Mouse (Mus musculus): ENCODE results near the gene Lmx1b. TPM values are rescaled to one million over a fixed set of nuclear protein-coding genes. Genes with fewer than 3 reads are reported as not detected.

The Lmx1b gene
- polyA plus RNA-seq, 1 experiment from 2014 or later: 0.03 TPM

DNA sequence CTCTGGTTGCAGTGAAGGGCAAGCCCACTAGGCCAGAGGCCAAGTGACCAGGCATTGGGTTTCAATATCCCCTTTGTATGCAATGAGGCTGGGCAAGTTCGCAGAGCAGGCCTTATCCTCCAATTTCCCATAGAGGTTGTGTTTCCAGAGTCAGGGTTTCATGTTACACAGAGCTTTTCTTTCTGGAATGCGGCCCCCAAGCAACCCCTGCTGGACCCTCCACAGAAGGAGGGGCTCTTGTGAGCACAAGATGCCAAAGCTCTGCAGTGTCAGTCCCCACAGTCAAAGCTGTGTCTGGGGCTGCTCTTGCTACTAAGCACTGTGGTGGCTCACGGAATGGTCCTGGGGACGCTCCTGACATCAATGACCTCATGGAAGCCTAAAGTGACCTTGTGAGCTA, 8.6 kb upstream of the Lmx1b start:
- Histone ChIP-seq H3K27ac (ENCODE audit: low read depth, low read length) (no peak overlapping the region), H3K9ac (ENCODE audit: low read depth, low read length) (no peak overlapping the region), H3K27me3 (ENCODE audit: control insufficient read depth, insufficient read depth, low read length) (peaks cover 45% of the 10 kb centered on the region), H3K4me3 (ENCODE audit: low read depth, low read length) (no peak overlapping the region), H3K4me1 (ENCODE audit: control insufficient read depth, insufficient read depth, low read length) (peaks cover 7% of the 10 kb centered on the region; the same call in 1 of the 2 replicates), H3K9me3 (replicated peaks; ENCODE audit: control insufficient read depth, low read length) (no peaks in the 10 kb centered on the region), H3K36me3 (ENCODE audit: control insufficient read depth, insufficient read depth, low read length) (no peaks in the 10 kb centered on the region), H3K4me2 (no peak overlapping the region)
- no peak for ATAC-seq (replicated peaks; ENCODE audit: insufficient number of reproducible peaks, low FRiP score, low TSS enrichment)
- WGBS (ENCODE audit: insufficient replicate concordance): 18% methylated on average over 4 of the region's 4 CpGs

DNA sequence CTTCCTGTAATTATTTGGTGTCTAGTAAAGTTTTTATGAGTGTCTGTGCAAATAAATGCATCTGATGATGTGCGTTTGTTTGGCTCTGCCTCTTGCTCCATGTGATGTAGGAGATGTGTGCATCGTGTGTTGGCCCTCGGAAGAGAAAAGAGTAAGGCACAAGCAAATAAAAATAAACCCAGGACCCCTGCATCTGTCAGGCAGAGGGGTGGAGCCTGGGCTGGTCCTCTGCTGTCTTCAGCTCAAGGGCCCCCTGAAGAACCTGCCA, 5.9 kb upstream of the Lmx1b start:
- no peak overlapping the region for H3K4me2 ChIP-seq
- H3K27me3 ChIP-seq (ENCODE audit: control insufficient read depth, insufficient read depth, low read length): peaks cover 70% of the 10 kb centered on the region
- no peak overlapping the region for H3K27ac ChIP-seq (ENCODE audit: low read depth, low read length)
- ATAC-seq (replicated peaks; ENCODE audit: insufficient number of reproducible peaks, low FRiP score, low TSS enrichment): no peak
- H3K9ac ChIP-seq (ENCODE audit: low read depth, low read length): no peak overlapping the region
- no peaks in the 10 kb centered on the region for H3K36me3 ChIP-seq (ENCODE audit: control insufficient read depth, insufficient read depth, low read length)
- peaks cover 16% of the 10 kb centered on the region for H3K4me1 ChIP-seq (ENCODE audit: control insufficient read depth, insufficient read depth, low read length)
- WGBS (ENCODE audit: insufficient replicate concordance): 4% methylated on average over 3 of the region's 3 CpGs
- no peak overlapping the region for H3K4me3 ChIP-seq (ENCODE audit: low read depth, low read length)
- H3K9me3 ChIP-seq (replicated peaks; ENCODE audit: control insufficient read depth, low read length): no peaks in the 10 kb centered on the region

DNA sequence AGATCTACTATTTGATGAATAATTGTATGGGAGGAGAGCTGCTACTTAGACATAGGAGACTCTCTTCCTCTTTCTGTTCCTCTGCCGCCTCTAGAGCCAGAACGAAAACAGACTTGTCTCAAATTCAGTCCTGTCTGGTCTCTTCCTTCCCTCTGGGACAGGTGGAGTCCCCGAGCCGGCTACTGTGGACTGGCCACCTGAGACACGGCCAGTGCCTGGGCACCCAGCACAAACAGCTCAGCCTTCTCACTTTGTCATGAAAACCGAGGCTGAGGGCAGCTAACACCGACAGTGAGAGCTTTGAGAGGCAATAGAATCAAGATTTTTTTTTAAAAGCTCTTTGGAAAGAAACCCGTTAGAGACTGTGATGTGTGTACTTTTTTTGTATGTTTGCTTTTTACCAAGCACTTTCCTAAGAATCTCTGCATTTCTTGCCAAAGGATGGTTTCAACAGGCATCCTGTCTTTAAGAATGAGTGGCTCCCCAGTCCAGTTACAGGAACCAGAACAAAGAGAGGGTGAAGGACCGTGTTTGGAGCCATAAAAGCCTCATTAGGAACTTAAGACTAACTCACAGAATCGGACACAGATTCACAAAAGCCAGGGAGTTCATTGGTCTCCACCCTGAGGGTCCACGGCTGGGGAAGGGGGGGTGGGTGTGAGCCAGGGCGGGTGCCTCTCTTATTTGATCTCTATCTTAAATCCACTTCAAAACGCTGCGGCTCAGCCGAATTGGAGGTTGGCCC, 5.4 kb upstream of the Lmx1b start:
- Histone ChIP-seq H3K9ac (ENCODE audit: low read depth, low read length) (no peak overlapping the region), H3K4me1 (ENCODE audit: control insufficient read depth, insufficient read depth, low read length) (peaks cover 16% of the 10 kb centered on the region), H3K4me3 (ENCODE audit: low read depth, low read length) (no peak overlapping the region)

DNA sequence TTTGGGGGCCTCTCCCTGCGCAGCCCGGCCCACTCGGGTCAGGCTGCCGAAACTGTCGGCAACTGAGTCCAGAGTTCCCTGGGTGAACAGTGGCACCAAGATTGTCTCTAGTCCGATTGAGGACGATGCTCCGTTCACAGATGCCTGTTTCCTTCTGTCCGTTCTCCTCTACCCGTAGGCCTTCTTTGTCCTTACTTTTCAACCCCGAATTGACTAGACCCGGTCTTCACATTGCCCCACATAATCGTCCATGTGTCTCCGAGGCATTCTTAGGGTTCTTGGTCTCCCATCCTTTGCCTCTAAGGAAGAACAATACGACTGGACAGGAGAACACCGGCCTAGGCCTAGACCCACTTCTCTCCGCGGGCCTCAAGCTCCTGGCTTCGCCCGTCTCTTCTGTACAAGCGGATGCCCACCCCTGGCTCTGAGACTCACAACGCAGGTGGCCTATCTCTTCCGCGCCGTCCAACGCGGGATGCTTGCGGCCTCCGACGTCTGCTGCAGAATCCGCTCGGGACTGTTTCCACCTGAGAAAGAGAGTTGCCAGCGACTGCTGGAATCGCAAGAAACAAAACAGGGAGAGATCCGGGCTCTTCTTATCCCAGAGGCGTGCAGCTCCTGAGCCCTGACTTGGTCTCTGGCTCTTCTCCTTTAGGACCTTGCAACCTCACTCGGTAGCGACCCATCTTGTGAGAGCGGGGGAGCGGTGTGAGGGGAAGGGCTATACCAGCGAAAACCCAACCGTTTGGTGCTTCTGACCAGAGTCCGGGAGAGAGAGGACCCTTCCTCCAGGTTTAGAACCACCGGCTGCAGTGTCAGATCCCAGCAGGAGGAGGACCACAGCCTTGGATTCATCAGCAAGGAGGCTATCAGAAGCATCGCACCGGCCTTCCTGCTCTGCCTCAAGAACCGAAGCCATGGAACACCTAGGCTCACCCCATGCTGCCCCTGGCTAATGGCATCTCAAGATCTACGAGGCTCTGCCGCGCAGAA, 3.7 kb upstream of the Lmx1b start:
- no peak overlapping the region for H3K9ac ChIP-seq (ENCODE audit: low read depth, low read length)
- ATAC-seq (replicated peaks; ENCODE audit: insufficient number of reproducible peaks, low FRiP score, low TSS enrichment): no peak
- H3K4me3 ChIP-seq (ENCODE audit: low read depth, low read length): no peak overlapping the region
- H3K4me2 ChIP-seq: no peak overlapping the region; the same call in 1 of the 2 replicates
- no peaks in the 10 kb centered on the region for H3K9me3 ChIP-seq (replicated peaks; ENCODE audit: control insufficient read depth, low read length)
- peaks cover 13% of the 10 kb centered on the region for H3K4me1 ChIP-seq (ENCODE audit: control insufficient read depth, insufficient read depth, low read length)
- peaks cover 92% of the 10 kb centered on the region for H3K27me3 ChIP-seq (ENCODE audit: control insufficient read depth, insufficient read depth, low read length)
- WGBS (ENCODE audit: insufficient replicate concordance): 5% methylated on average over 50 of the region's 50 CpGs
- H3K36me3 ChIP-seq (ENCODE audit: control insufficient read depth, insufficient read depth, low read length): no peaks in the 10 kb centered on the region
- H3K27ac ChIP-seq (ENCODE audit: low read depth, low read length): no peak overlapping the region

More for the DNA sequence above, 5.4 kb upstream of the Lmx1b start:
- H3K9me3 ChIP-seq (replicated peaks; ENCODE audit: control insufficient read depth, low read length): no peaks in the 10 kb centered on the region
- peaks cover 75% of the 10 kb centered on the region for H3K27me3 ChIP-seq (ENCODE audit: control insufficient read depth, insufficient read depth, low read length)
- no peaks in the 10 kb centered on the region for H3K36me3 ChIP-seq (ENCODE audit: control insufficient read depth, insufficient read depth, low read length)
- no peak overlapping the region for H3K4me2 ChIP-seq
- H3K27ac ChIP-seq (ENCODE audit: low read depth, low read length): no peak overlapping the region
- 3% methylated on average over 15 of the region's 15 CpGs for WGBS (ENCODE audit: insufficient replicate concordance)
- no peak for ATAC-seq (replicated peaks; ENCODE audit: insufficient number of reproducible peaks, low FRiP score, low TSS enrichment)

DNA sequence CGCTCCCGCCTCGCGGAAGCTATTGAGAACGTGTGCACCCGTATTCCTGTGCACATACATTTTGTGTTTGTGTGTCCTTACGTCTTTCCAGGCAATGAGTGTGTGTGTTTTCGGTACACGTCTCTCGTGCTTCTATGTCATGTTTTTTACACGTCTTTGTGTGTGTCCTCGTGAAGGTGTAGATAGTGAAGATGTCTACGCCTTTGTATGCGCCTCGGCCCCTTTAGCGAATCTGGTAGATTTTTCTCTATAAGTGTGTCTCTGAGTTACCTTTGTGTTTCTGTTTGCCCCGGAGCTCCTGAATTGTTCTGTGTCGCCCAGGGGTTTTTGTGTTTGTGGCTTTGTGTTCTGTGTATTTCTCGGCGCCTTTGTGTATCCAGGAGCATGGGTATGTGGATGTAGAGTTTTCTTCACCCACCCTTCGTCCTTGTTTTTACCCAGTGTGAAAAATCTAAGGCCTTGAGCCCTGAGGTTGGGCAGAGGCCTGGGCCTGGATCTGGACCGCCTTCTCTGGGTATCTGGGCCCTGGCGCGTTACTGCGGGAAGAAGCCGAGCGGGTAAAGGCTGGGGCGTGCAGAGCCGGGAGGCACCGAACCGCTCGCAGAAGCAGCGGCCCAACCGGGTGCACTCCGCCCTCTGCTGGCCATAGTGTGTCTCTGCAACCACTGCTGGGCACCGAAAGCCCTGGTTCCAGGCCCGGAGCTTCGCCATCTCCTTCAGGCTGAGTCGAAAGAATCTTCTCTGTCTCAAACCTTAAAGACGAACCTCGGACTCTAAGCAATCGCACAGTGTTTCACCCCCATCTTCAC, 2.5 kb upstream of the Lmx1b start:
- peak overlapping the region; percentile 51 for H3K4me2 ChIP-seq
- H3K36me3 ChIP-seq (ENCODE audit: control insufficient read depth, insufficient read depth, low read length): no peaks in the 10 kb centered on the region
- H3K9me3 ChIP-seq (replicated peaks; ENCODE audit: control insufficient read depth, low read length): no peaks in the 10 kb centered on the region
- H3K27me3 ChIP-seq (ENCODE audit: control insufficient read depth, insufficient read depth, low read length): peaks cover 97% of the 10 kb centered on the region
- peak overlapping the region; percentile 25 for H3K4me3 ChIP-seq (ENCODE audit: low read depth, low read length)
- peaks cover 10% of the 10 kb centered on the region for H3K4me1 ChIP-seq (ENCODE audit: control insufficient read depth, insufficient read depth, low read length)
- no peak overlapping the region for H3K9ac ChIP-seq (ENCODE audit: low read depth, low read length)
- ATAC-seq (replicated peaks; ENCODE audit: insufficient number of reproducible peaks, low FRiP score, low TSS enrichment): no peak
- WGBS (ENCODE audit: insufficient replicate concordance): 2% methylated on average over 42 of the region's 42 CpGs
- no peak overlapping the region for H3K27ac ChIP-seq (ENCODE audit: low read depth, low read length)

DNA sequence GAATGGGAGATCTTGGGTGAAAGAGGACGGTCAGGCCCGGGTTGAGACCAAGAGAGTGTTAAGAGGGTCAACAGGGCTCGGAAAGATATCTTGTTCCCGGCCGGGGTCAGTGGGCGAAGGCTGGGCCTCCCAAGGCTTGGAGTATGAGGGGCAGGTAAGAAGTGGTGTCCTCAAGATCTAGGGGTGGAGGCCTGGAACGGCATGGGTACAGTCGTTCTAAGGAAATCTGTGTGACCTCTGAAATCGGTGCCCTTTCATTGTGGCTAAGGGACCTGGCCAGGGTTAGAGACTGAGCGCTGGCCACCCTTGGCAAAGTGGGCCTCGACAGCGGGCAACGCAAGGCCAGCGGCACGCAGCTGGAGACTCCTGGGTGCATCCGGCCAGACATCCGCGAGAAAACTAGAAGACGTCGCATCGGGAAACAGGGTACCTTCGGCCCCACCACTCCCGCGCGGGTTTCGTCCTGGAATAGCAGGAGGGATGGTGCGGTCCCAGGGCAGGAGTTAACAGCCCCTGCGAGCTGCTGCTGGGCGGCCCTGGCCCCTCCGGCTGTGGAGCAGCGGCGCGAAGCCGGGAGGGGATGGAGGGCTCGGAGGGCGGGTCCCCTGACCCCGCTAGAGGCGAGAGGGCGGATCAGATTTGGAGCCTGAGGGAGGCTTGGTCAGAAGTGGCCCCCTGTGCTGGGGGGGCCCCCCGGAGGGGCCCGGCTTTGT, 1.7 kb upstream of the Lmx1b start:
- no peak; the same call in 1 of the 2 replicates for ATAC-seq (replicated peaks; ENCODE audit: insufficient number of reproducible peaks, low FRiP score, low TSS enrichment)
- Histone ChIP-seq H3K9ac (ENCODE audit: low read depth, low read length) (no peak overlapping the region), H3K36me3 (ENCODE audit: control insufficient read depth, insufficient read depth, low read length) (no peaks in the 10 kb centered on the region), H3K4me2 (peak overlapping the region; percentile 51), H3K4me1 (ENCODE audit: control insufficient read depth, insufficient read depth, low read length) (peaks cover 10% of the 10 kb centered on the region), H3K27ac (ENCODE audit: low read depth, low read length) (no peak overlapping the region), H3K4me3 (ENCODE audit: low read depth, low read length) (peak overlapping the region; percentile 25), H3K9me3 (replicated peaks; ENCODE audit: control insufficient read depth, low read length) (no peaks in the 10 kb centered on the region), H3K27me3 (ENCODE audit: control insufficient read depth, insufficient read depth, low read length) (peaks cover 97% of the 10 kb centered on the region)
- WGBS (ENCODE audit: insufficient replicate concordance): 2% methylated on average over 41 of the region's 41 CpGs

DNA sequence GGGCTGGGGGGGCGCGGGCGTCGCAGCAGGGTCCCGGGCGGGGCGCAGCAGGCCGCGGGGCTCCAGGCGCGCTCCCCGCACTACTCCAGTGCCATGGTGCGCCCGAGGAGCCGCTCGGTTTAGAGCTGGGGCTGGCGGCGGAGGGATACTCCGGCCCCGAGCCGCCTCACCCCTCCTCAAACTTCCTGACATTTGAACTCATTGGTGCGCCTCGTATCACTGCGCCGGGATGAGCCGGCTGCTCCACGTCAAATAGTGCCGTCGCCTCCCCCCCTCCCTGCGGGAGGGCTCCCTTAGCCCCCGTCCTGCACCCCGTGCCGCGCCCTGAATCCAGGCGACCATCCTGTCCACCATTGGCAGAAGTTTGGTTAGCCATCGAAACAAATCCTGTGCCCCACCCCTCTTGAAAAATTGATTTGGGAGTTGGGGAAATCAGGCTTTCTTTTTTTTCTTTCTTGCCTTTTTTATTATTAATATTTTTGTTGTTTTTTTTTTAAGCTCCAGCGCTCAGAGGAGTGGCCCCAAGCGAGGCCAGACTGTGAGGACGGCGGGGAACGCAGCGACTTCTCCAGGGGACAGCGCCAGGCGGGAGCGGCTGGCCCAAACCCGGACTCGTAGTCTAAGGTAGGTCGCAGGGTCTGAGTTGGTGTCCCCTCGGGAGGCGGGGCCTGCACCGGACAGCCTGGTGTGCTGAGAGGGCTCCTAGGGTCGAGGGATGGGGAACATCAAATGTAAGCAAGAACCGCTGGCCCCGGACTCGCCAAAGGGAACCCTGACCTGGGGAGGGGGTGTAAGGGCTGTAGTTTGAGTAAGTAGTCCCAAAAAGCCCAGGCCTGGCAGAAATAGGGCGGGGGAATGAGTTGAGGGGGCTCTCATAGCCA, 907 bp upstream of the Lmx1b start:
- Histone ChIP-seq H3K36me3 (ENCODE audit: control insufficient read depth, insufficient read depth, low read length) (no peaks in the 10 kb centered on the region), H3K4me3 (ENCODE audit: low read depth, low read length) (peak overlapping the region; percentile 46), H3K4me1 (ENCODE audit: control insufficient read depth, insufficient read depth, low read length) (peaks cover 10% of the 10 kb centered on the region), H3K4me2 (peak overlapping the region; percentile 71), H3K9ac (ENCODE audit: low read depth, low read length) (no peak overlapping the region), H3K27me3 (ENCODE audit: control insufficient read depth, insufficient read depth, low read length) (peaks cover 92% of the 10 kb centered on the region), H3K27ac (ENCODE audit: low read depth, low read length) (no peak overlapping the region), H3K9me3 (replicated peaks; ENCODE audit: control insufficient read depth, low read length) (no peaks in the 10 kb centered on the region)
- no peak for ATAC-seq (replicated peaks; ENCODE audit: insufficient number of reproducible peaks, low FRiP score, low TSS enrichment)
- WGBS (ENCODE audit: insufficient replicate concordance): 1% methylated on average over 52 of the region's 56 CpGs
